Mouse (Mus musculus): ENCODE measurements around the gene Tmed6.

DNA sequence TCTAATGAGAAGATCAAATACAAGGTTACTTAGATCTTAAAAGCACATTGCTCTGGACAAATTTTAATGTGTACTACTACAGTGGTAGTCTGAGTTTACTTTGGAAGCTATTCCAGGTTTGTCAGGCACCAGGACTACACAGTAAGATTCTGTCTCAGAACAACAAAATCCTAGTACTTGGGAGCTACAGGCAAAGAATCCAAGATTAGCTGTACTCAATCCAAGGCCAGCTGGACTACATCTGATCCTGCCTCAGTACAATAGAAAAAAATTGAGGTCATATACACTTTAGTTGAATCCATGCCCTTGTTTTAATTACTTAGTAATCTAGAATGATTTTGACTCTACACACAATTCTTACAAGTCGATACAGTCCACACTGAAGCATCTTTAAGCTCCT is 50.5 kb downstream of the Tmed6 start:
- TF ChIP-seq CTCF (conservative IDR thresholded peaks at IDR 0.05; ENCODE audit: low read length) (no peak), NANOG (IDR thresholded peaks at IDR 0.05; ENCODE audit: borderline replicate concordance, low read length) (no peak), POU5F1 (IDR thresholded peaks at IDR 0.05; ENCODE audit: borderline replicate concordance, low read length) (no peak)

Measured in E14TG2a.4 (cell line).